Mouse (Mus musculus) lung, embryonic 14.5 days (tissue): Measurements from ENCODE around the gene Lekr1. TPM values are rescaled to one million over a fixed set of nuclear protein-coding genes. Genes with fewer than 3 reads are reported as not detected.

Source experiments
- ATAC-seq: fragments of 200-750 bp; cut with Nextera tagmentation; 2 replicates; pipeline ENCODE4 v1.8.0; 2017; ENCODE audit warnings: mild to moderate bottlenecking, moderate TSS enrichment, moderate library complexity; ENCODE audit not compliant: insufficient read depth
- DNase-seq: peaks from one replicate; pipeline ENCODE4 v3.0.0-alpha.2; 2015
- H3K27ac ChIP-seq: fragments of 300-500 bp; sonication (generic); 2 replicates; pipeline ENCODE4 v1.5.1; 2014; ENCODE audit warnings: low read depth, mild to moderate bottlenecking, moderate library complexity
- H3K27me3 ChIP-seq: fragments of 300-500 bp; sonication (generic); 2 replicates; pipeline ENCODE4 v1.6.1; 2014; ENCODE audit warnings: low read length, control low read depth; ENCODE audit not compliant: insufficient read depth
- H3K36me3 ChIP-seq: fragments of 300-500 bp; sonication (generic); 2 replicates; pipeline ENCODE4 v1.6.1; 2014; ENCODE audit warnings: control low read depth; ENCODE audit not compliant: insufficient read depth
- H3K4me1 ChIP-seq: fragments of 300-500 bp; sonication (generic); 2 replicates; pipeline ENCODE4 v1.6.1; 2014; ENCODE audit warnings: antibody characterized with exemption, control low read depth; ENCODE audit not compliant: insufficient read depth
- H3K4me2 ChIP-seq: fragments of 300-500 bp; sonication (generic); 2 replicates; pipeline ENCODE4 v1.6.1; 2014; ENCODE audit warnings: mild to moderate bottlenecking
- H3K4me3 ChIP-seq: fragments of 300-500 bp; sonication (generic); 2 replicates; pipeline ENCODE4 v1.5.1; 2014; ENCODE audit warnings: low read depth, low read length
- H3K9ac ChIP-seq: fragments of 300-500 bp; sonication (generic); 2 replicates; pipeline ENCODE4 v1.6.1; 2014
- H3K9me3 ChIP-seq: fragments of 300-500 bp; sonication (generic); 2 replicates; pipeline ENCODE4 v1.6.1; 2016; ENCODE audit warnings: low read depth, low read length, control low read depth
- CTCF ChIP-seq: IDR thresholded peaks from 2 replicates; pipeline ENCODE4 v1.5.1; 2016; ENCODE audit warnings: antibody characterized with exemption, low read depth
- WGBS: fragments of 180-500 bp; shearing (Covaris S2); extraction: QIAGEN DNeasy Blood & Tissue Kit; methylation state at CpG from one replicate; pipeline ENCODE4 v1.1.7; 2014; 5-methylcytosine and 5-hydroxymethylcytosine counted together
- polyA plus RNA-seq: library from polyadenylated mRNA; unstranded; fragments of >200 nt; fragmentation: Nextera tagmentation; extraction: Ambion mirVana; gene quantifications from 2 replicates; pipeline ENCODE4 v1.2.1, GENCODE M21; 2014

Lekr1 gene
- polyA plus RNA-seq, 1 experiment from 2014 or later: 9.5 TPM

- no peak overlapping the region for H3K4me2 ChIP-seq
- no peak overlapping the region for H3K27ac ChIP-seq
- no peaks in the 10 kb centered on the region for H3K36me3 ChIP-seq
- no peak; the same call in 1 of the 2 replicates for ATAC-seq
- no peak overlapping the region for H3K9ac ChIP-seq
- no peak for TF ChIP-seq CTCF
- no peak overlapping the region for H3K4me3 ChIP-seq
- DNase-seq: peak; percentile 17
- H3K9me3 ChIP-seq: no peaks in the 10 kb centered on the region
- no peaks in the 10 kb centered on the region for H3K27me3 ChIP-seq
- WGBS: 23% methylated on average over 11 of the region's 11 CpGs
- H3K4me1 ChIP-seq: 0 out of 2 replicates have a peak, but pooled peaks cover 1% of the 10 kb centered on the region
Measured at GRCm38 (mm10) chr3:65663176-65663575, 2.9 kb upstream of the Lekr1 start.

- 68% methylated on average over 6 of the region's 6 CpGs for WGBS
- H3K4me2 ChIP-seq: no peak overlapping the region
- H3K4me3 ChIP-seq: no peak overlapping the region
- no peak overlapping the region for H3K27ac ChIP-seq
- H3K36me3 ChIP-seq: no peaks in the 10 kb centered on the region
- no peak for TF ChIP-seq CTCF
- H3K9me3 ChIP-seq: no peaks in the 10 kb centered on the region
- no peak overlapping the region for H3K9ac ChIP-seq
- no peaks in the 10 kb centered on the region for H3K4me1 ChIP-seq
- H3K27me3 ChIP-seq: no peaks in the 10 kb centered on the region
- DNase-seq: no peak
- no peak for ATAC-seq
Measured at GRCm38 (mm10) chr3:65670216-65670615, 4.2 kb downstream of the Lekr1 start.

GRCm38 (mm10) chr3:65673725-65674124, 7.7 kb downstream of the Lekr1 start:
- ATAC-seq: no peak
- Histone ChIP-seq H3K27ac (peak overlapping the region; percentile 24; the same call in 1 of the 2 replicates), H3K9me3 (no peaks in the 10 kb centered on the region), H3K4me2 (0 out of 2 replicates have a peak overlapping the region, but pooled peaks have one; percentile 7), H3K27me3 (no peaks in the 10 kb centered on the region), H3K4me3 (no peak overlapping the region), H3K36me3 (no peaks in the 10 kb centered on the region), H3K4me1 (no peaks in the 10 kb centered on the region), H3K9ac (peak overlapping the region; percentile 23; the same call in 1 of the 2 replicates)
- WGBS: 14% methylated on average over 8 of the region's 8 CpGs
- DNase-seq: peak; percentile 57
- TF ChIP-seq CTCF: no peak

- WGBS: 87% methylated on average over 1 of the region's 1 CpGs
- H3K36me3 ChIP-seq: no peaks in the 10 kb centered on the region
- TF ChIP-seq CTCF: no peak
- DNase-seq (no peak), ATAC-seq (no peak)
- no peak overlapping the region for H3K4me2 ChIP-seq
- H3K9ac ChIP-seq: no peak overlapping the region
- no peak overlapping the region for H3K4me3 ChIP-seq
- H3K27me3 ChIP-seq: no peaks in the 10 kb centered on the region
- no peaks in the 10 kb centered on the region for H3K9me3 ChIP-seq
- no peak overlapping the region for H3K27ac ChIP-seq
- H3K4me1 ChIP-seq: no peaks in the 10 kb centered on the region
Measured at GRCm38 (mm10) chr3:65680612-65681011, 14.6 kb downstream of the Lekr1 start.

- ATAC-seq (no peak), DNase-seq (no peak)
- no peak for TF ChIP-seq CTCF
- 15% methylated on average over 2 of the region's 2 CpGs for WGBS
- no peaks in the 10 kb centered on the region for H3K9me3 ChIP-seq
- H3K4me1 ChIP-seq: no peaks in the 10 kb centered on the region
- H3K4me2 ChIP-seq: no peak overlapping the region
- no peaks in the 10 kb centered on the region for H3K27me3 ChIP-seq
- H3K9ac ChIP-seq: no peak overlapping the region
- H3K27ac ChIP-seq: no peak overlapping the region
- no peaks in the 10 kb centered on the region for H3K36me3 ChIP-seq
- no peak overlapping the region for H3K4me3 ChIP-seq
Measured at GRCm38 (mm10) chr3:65689705-65690104, 23.7 kb downstream of the Lekr1 start.

- Histone ChIP-seq H3K27ac (no peak overlapping the region), H3K9ac (no peak overlapping the region), H3K9me3 (no peaks in the 10 kb centered on the region), H3K27me3 (no peaks in the 10 kb centered on the region), H3K4me1 (no peaks in the 10 kb centered on the region), H3K4me3 (no peak overlapping the region), H3K36me3 (no peaks in the 10 kb centered on the region), H3K4me2 (no peak overlapping the region)
- DNase-seq: no peak
- TF ChIP-seq CTCF: no peak
- no peak for ATAC-seq
- WGBS: 85% methylated on average over 2 of the region's 2 CpGs
Measured at GRCm38 (mm10) chr3:65690850-65691249, 24.8 kb downstream of the Lekr1 start.

GRCm38 (mm10) chr3:65699704-65700103, 33.7 kb downstream of the Lekr1 start:
- no peak for ATAC-seq
- H3K9me3 ChIP-seq: no peaks in the 10 kb centered on the region
- H3K27ac ChIP-seq: no peak overlapping the region
- H3K36me3 ChIP-seq: no peaks in the 10 kb centered on the region
- H3K4me1 ChIP-seq: no peaks in the 10 kb centered on the region
- DNase-seq: no peak
- H3K4me3 ChIP-seq: no peak overlapping the region
- no peak for TF ChIP-seq CTCF
- H3K9ac ChIP-seq: no peak overlapping the region
- whole genome bisulfite sequencing: 54% methylated on average over 1 of the region's 1 CpGs
- no peaks in the 10 kb centered on the region for H3K27me3 ChIP-seq
- H3K4me2 ChIP-seq: no peak overlapping the region

GRCm38 (mm10) chr3:65714372-65714771, 48.3 kb downstream of the Lekr1 start:
- TF ChIP-seq CTCF: no peak
- WGBS: 78% methylated on average over 3 of the region's 3 CpGs
- ATAC-seq: no peak

More at GRCm38 (mm10) chr3:65714372-65714771, 48.3 kb downstream of the Lekr1 start:
- H3K36me3 ChIP-seq: no peaks in the 10 kb centered on the region
- no peak for DNase-seq
- 0 out of 2 replicates have a peak, but pooled peaks cover 6% of the 10 kb centered on the region for H3K4me1 ChIP-seq
- no peaks in the 10 kb centered on the region for H3K27me3 ChIP-seq
- H3K4me3 ChIP-seq: no peak overlapping the region
- no peak overlapping the region for H3K9ac ChIP-seq
- no peak overlapping the region for H3K4me2 ChIP-seq
- H3K27ac ChIP-seq: no peak overlapping the region
- no peaks in the 10 kb centered on the region for H3K9me3 ChIP-seq
